Mouse (Mus musculus) layer of hippocampus, postnatal 10 days (tissue): ENCODE measurements around the gene Zbtb1. TPM values are rescaled to one million over a fixed set of nuclear protein-coding genes. Genes with fewer than 3 reads are reported as not detected.

ENCODE experiments used
- DNase-seq, 2 experiments: peaks; one replicate each; pipeline ENCODE4 v3.0.0; 2021; ENCODE audit warnings: low spot score in 2 of 2
- long read RNA-seq: library from polyadenylated mRNA; stranded (forward); transcript quantifications from one replicate; pipeline ENCODE4 v2.0.0, GENCODE M21; 2023
- total RNA-seq, 2 experiments: library from RNA; stranded (reverse); gene quantifications; 2 replicates each; pipeline ENCODE4 v1.2.3; 2021

Gene Zbtb1
- total RNA-seq = 1 to 10 TPM; 5.6 to 6.1 TPM
- long read RNA-seq, full-length matches to known transcripts = 6 of 7 reads
- long read RNA-seq, partial matches to known transcripts = 0 of 7 reads
- long read RNA-seq, other reads (novel, unspliced or antisense) = 1 of 7 reads

DNA sequence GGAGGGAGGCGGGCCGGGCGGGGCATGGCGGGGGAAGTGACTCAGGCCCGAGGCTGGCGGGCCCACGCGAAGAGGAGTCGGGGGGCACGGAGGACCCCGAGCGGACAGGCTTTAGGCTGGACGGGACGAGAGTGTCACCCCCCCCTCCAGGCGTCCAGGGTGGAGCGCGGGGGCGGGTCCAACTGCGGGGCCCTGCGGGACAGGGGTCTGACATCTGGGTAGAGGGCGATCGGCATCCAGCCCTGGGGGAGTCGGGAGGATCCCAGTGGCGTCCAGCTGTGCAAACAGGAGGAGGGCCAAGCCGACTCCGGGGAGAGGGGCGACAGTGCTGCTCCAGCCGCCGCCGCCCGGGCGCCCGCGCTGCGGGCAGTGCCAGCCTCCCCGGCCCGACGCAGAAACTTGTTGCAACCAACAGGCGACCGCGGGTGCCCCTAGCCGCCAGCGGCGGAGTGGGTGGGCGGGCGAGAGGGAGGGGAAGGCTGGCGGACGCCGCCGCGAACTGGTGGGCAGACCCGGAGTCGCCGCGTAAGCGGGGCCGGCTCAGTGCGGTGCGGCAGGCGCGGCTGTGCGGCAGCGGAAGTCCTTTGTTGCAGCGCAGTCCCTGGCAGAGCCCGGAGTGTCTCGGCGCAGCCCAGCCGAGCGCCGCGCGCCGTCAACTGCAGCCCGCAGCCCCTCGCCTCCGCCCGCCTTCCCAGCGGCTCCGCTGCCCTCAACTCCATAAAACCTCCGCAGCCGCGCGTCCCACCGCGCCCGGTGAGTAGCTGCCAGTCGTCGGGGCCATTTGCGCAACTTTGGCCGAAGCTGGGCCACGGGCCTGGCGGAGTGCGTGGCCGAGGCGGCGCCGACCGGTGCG is at the start of gene Zbtb1:
Gene Zbtb1 (plus strand): TSS at position 289 of the 853 bp plus-strand sequence.
- peak; percentile 80 to 86 for DNase-seq

DNA sequence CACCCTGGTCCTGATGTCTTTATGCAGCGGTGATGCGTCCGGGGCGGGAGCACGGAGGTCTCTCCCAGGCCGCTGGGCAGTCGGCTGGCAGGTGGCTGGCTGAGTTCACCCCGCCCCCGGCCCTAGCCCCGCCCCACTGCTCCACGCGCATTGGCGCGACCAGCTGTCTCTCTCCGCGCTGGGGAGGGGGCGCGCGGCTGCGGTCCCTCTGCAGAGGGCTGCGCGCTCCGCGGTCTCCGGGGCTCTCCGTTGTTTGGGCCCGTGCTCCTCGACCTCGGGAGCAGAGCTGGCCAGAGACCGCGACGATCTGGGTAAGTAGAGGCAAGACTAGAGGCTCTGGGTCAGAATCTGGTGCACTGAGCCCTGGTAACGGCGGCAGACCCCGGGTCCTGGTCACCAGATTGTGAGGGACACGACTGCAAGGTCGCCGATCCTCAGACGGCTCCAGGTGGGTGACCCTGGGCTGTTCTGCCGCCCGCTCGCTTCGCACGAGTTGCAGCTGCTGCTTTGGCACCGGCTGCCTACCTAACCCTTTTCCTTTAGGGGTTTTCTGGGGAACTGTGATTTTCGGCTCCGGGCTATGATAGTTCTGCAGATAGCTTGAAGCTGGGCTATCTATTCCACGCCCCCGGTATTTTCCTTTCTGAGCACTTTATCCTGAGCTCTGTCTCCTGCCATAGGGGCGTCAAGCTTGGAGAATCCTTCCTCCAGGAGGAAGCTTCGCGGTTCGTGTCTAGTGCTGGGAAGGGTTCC is 45.2 kb upstream of the Zbtb1 start, which contains the start of gene Akap5:
Gene Akap5 (plus strand): TSS at position 213 of the 753 bp plus-strand sequence.
- peak; percentile 75 to 84 for DNase-seq

DNA sequence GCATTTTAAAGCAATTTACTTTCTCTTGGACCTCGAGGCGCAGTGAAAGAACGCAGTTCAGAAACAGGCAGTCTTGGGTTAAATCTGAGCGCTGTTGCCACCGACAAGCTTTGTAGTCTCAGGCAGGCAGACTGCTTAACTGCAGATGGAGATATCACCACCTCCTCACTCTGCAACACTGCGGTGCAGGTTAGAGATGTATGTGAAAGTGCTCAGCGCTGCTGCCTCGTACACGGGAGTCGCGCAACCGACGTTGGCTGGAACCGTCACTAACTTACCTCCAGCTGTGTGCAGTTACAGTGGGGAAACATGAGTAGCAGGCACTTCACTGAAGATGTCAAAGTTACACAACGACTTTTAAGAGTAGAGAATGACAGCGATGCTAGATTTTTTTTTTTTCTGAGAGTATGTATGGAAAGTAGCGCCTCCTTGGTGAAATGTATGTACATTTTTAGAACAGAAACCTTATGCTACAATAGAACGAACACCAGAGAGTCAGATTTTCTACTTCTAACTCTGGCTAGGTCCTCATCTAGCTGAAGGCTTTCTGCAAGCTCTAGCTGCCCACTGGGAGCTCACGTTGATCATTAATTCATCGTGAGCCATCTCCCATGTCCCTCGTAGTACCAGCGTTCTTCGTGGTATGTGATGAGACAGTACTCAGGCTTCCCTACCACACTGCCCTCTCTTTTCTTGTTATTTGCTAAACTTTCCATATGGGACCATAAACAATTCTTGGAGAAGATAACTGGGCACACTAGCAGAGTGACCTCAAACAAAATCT is 43.4 kb upstream of the Zbtb1 start:
- no peak for DNase-seq

DNA sequence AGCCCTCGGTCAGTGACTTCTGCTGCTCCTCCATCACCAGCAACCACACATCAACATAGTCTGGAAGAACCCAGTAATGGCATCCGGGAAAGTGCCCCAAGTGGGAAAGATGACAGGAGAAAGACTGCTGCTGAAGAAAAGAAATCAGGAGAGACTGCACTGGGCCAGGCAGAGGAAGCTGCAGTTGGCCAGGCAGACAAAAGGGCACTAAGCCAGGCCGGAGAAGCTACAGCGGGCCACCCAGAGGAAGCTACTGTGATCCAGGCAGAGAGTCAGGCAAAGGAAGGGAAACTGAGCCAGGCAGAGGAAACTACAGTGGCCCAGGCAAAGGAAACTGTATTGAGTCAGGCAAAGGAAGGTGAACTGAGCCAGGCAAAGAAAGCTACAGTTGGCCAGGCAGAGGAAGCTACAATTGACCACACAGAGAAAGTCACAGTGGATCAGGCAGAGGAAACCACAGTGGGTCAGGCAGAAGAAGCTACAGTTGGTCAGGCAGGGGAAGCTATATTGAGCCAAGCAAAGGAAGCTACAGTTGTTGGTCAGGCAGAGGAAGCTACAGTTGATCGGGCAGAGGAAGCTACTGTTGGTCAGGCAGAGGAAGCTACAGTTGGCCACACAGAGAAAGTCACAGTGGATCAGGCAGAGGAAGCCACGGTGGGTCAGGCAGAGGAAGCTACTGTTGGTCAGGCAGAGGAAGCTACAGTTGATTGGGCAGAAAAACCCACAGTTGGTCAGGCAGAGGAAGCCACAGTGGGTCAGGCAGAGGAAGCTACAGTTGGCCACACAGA is 41.3 kb upstream of the Zbtb1 start:
- DNase-seq = no peak

DNA sequence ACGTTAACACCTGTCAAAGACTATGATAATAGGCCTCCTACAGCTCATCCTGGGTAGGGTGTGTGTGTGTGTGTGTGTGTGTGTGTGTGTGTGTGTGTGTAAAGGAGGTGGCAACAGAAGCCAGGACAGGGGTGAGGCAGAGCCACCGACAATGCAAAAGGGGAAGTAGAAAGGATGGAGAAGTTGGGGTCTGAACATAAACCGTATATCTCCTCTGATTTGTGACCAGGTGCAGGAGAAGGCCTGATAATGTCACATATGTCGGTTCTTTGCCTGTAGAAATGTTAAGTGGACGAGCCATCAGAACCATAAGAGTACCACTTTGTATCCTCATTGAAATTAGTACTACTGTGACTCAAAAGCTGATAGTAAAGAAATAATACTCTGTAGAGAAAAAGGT is 36.4 kb upstream of the Zbtb1 start:
- no peak for DNase-seq

DNA sequence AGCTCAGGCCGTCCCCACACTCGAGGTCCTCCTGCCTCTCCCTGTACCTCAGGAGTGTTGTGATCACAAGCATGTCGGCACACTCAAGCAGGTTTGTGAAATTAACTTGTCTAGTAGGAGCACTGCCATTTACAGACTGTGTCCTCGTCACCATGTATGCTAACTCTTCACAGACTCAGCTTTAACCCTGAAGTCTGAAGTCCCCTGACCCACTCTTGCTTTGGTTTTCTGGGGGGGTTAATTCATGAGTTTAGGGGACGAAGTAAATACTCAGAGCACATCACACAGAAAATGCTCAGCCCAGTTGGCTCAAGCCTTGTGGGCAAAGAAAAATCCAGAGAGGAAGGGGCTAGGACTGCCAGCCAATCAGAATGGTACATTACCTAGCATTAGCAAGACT is 34.4 kb upstream of the Zbtb1 start:
- no peak for DNase-seq

DNA sequence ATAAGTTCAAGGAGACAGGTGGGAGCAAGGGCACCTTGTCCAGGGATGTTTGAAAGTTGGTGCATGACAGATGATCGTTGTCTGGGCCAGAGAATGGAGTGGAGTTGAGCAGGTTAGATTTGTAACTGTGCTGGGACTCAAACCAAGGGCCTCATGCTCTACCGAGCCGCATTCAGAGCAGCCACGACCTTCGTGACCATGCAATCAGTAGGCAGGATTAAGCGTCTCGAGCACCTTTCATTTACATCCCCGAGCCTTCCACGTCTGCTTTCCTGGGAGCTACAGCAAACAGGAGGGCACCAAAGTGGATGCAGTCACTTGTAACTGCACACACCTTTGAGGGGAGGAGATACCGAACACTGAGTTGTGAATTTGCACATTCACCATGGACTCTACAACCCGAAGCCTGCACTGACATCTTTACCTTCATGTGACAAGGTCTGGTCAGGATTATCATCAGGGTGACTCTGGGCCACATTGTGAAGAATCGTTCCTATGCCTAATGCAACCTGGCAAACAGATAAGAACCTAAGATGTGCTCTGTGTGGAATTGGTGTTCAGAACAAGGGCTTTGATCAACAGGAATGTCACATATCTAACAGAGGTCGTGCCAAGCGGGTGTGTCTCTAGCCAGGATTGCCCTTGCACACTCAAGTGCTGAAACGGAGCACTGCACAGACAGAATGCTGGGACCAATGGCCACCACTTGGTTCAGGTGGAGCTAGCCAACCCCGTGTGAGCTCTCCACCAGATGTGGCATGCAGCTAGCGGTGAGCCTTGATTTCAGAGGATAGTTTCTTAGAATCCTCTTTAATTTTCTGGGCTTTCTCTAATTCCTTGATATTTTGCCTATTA is 33.7 kb upstream of the Zbtb1 start:
- DNase-seq = no peak

DNA sequence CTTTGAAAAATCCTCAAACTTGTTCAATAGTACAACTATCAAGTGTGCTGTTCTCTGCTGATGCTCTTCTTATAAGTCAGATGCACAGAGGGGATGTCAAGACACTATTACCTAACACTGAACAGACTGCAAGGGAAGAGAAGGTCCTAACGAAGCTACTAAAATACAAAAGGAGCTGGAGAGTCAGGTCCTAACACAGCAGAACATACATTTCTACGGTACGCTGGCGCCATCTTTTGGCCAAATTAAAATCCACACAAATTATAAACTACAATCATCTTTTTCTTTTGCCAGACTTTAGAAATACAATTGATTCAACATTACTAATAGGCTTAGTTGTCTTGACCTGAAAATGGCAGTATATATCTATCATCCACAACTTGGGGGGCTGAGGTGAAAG is 29.0 kb upstream of the Zbtb1 start:
- peak; percentile 64 to 71 for DNase-seq

DNA sequence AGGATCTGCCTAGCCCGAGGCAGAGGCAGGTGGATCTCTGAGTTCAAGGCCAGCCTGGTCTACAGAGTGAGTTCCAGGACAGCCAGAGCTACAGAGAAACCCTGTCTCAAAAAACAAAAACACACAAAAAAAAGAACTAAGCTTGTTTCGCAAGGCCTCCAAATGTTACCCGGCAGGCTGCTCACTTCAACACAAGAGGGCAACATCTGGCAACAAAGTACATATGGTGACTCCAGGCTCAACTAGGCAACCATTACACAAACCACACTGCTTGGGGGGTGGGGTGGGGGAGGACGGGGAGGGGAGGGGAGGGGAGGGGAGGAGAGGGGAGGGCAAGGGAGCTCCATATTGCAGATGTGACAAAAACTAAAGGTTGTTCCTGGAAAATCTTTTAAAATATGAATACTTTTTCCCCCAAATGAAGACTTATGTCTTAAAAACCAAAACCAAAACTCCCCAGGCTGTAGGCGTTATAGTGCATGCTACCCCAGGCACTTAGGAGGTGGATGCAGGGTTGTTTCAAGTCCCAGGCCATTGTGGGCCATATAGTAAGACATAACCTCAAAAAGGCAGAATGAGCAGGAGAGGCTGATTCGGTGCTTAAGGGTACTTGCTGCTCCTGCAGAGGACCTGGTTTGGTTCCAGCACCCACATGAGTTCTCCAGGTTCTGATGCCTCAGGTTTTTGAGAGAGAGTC is 24.2 kb upstream of the Zbtb1 start:
- no peak for DNase-seq

DNA sequence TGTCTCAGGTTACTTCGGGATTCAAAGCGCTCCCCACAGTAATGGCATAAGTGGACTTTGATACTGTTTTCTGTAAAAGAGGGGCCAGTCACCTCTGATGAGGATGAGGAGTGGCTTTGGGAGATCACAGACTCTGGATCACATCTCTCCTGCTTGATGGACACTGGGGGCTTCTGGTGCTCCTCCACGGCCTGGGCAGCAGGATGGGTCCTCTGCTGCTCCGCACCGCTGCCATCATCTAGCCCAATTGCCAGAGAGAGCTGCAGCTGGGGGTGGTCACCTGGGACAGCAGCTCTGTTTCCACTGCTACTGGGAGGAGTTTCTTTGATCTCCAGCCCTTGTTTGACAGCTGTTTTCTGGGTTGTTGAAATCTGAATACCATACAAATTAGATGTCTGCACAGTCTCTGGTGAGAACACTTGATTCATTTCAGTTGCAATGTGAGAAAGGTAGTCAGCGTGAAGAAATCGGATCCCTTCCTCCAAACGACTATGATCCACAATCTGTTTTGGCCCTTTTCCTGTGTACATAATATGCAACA is 20.3 kb upstream of the Zbtb1 start:
- DNase-seq = no peak

DNA sequence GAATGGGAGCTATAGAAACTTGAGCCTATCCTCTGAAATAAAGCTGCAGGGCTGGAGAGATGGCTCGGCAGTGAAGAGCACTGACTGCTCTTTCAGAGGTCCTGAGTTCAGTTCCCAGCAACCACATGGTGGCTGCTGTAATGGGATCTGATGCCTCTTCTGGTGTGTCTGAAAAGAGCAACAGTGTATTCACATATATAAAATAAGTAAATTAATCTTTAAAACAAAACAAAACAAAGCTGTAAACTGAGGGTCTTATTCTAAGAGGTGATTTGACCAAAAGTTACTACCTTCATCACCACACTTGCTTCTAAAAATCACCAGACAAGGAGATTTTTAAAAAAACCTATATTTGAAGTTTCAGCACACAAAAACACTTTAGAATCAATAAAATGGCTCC is 9.2 kb upstream of the Zbtb1 start:
- no peak for DNase-seq

DNA sequence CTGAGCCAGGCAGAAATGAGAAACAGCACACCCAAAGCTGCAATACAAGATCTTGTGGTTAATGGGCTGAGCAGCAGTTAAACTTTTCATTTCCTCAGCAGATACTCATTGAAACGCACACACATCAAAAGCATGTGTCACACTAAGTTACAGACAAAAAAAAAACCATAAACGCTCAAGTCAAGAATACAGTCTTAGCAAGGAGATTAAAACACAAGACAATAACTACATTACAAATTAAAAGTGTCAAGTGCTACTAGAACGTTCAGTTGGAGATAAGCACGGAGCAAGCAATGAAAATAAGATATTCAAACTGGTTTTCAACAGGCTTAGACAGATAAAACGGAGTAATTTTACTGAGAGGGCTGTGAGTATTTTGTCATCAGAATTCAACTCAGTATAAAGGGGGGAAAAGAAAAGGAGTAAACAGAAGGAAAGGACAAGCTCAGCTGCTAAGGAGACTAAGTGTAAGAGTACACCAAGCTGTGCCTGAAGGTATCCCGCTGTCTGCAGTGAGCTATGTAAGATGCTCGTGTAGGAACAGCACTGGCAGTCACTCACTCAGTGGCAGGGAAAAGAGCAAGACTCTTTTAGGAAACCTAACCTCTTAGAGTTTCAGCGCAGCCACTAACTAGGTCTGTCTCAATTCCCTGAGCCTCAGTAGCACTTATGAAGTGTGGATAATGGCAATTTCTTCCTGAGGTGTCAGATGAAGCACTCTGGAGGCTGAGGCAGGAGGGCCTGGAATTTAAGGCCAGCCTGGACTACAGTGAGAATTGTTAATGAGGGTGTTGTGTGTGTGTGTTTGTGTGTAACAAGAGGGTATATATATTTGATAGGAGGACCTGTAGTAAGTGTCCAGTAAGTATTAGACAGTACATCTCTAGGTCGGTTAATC is 8.4 kb upstream of the Zbtb1 start:
- DNase-seq = no peak

DNA sequence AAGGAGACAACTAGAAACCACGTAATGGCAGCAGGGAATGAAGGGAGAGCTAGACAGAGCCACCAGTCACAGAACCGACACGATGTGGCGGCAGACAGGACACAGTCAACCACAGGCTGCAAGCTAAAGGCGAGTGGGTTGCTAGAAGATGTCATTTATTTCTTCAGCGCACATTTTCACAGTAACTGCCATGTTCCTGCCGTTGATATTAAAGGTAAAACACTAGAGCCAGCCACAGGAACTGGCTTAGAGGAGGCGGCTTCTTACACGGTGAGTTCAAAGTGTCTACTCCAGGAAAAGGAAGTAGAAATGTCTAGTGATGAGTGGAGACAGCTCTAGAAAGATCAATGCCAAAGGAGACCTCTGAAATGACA is 7.8 kb upstream of the Zbtb1 start:
- DNase-seq = no peak

DNA sequence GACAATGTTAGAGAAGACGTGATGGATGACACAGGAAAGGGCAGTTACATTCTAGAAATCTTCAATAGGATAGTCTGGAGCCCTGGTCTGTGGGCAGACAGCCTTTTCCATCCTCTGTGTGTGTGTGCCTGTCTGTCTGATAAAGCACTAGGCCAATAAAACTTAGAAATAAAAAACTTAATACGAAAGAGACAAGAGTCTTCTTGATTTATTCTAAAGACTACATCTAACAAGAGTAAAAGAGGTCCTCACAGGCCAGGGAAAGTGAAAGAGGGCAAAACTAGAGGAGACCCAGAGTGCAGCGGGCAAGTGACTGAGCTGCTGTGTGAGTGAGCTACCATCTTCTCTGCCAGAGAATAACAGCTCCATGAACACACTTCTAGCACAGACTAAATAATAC is 3.8 kb upstream of the Zbtb1 start:
- DNase-seq = no peak

DNA sequence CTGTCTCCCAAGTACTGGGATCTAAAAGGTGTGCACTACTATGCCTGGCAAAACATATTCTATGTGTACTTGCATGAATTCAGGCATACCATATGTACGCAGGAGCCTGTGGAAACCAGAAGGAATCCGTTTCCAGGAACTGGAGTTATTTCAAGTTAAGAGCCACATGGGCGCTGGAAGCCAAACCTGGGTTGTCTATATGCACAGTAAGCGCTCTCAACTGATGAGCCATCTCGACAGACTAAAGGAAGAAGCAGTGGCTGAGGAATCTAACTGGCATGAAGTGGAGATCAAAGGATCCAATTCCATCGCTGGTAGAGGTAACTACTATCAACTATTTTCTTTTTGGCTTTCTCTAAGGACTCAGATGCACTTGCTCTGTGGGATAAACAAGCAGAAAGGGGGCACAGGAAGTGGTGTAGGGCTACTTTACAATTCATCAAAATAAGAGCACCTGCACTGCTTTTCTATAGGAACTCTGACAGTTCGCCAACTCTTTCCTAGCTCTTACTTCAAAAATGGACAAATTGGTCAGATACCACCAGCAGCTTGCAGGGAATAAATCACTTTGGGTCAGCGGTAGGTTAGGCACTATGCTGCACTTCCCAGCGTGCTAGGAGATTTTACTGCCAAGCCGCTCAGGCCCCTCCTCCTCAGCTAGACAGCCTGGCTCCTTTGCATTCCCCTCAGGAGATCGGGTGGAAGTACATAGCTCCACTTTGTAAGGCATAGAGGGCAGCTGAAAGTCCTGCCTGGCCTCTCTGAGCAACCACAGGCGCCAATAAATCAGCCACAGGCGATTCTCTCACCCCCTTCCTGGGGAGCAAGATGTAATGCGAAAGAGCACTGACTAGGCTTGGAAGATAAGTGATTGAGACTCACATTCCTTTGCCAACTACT is 2.7 kb upstream of the Zbtb1 start:
- no peak for DNase-seq

DNA sequence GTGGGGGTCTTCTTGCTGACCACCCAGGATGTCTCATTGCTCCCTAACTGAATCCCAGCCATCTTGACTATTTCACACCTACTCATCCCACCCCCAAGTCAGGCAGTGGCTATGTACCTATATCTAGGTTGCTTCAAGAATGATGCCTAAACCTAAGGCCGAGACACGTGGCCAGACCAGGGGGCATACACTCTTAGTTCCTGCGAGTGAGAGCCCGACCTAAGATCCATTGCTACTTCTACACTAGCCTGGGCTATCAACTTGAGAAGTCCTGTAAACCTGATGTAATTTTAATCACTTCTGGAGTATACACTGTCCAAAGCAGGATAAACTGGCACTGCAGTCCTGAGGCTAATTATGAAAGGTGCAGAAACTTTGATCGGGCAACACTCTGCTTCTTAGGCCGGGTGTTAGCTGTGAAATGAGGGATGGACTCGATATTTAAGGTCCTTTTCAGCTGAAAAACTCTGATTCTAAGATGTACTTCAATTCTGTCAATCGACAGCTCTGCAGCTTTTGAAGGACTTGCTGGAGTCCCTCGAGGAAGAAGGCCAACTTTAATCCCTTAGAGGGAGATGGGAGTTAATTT is 1.8 kb upstream of the Zbtb1 start:
- DNase-seq = no peak
